In the genomic region with DNA sequence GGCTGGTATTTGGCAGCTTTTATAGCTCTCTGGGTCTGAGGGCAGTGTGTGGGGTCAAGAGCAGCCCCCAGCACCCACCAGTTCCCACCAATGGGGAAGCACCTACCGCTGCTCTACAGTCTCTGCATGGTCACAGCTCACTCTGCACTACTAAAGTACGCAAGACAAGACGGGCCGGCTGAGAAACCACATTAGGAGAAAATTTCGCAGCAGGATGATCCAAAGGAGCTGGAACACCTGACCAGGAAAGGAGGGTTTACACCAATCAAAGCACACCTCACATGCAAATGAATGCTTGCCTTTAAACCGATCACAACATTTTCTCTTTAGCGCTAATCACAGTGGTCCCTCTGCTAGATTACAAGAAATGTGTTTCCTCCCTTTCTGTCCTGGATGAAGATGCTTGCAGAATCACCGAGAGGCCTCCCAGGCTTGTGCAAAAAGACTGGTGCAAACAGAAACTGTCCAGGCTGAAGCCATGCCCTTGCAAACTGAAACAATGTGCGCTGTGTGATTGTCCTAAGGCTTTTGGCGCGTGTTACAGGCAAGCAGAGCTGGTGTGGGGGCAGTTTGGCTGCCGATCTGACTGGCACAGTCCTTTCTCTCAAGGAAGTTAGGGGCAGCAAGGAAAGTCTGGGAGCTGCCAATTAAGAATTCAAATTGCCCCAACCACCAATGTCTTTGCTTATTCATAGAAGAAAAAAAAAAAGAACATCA, we compare ENCODE assay signal across 9 mouse cellular contexts. TPM values are rescaled to one million over a fixed set of nuclear protein-coding genes. Genes with fewer than 3 reads are reported as not detected.
DNase-seq lines count a peak whose midpoint lies in the region; ATAC-seq and TF ChIP-seq lines count a peak whose summit lies in the region.
"Had no signal": no experiment of that assay in that cellular context is flagged by ENCODE, and none has a peak within 500 bp of the region (broad histone marks: within the 10 kb centered on the region; RNA-seq: fewer than 3 reads in every experiment).

No protein-coding gene starts in this region.

- peak overlapping the region; percentile 64 for H3K4me2 ChIP-seq in heart, embryonic 14.5 days (ENCODE audit: low read length)
- 0 out of 2 replicates have a peak overlapping the region, but pooled peaks have one; percentile 22 for H3K4me2 ChIP-seq in lung, postnatal 0 days (replicated peaks; ENCODE audit: low read depth, low read length)

- peaks cover 31% of the 10 kb centered on the region; the same call in 1 of the 2 replicates for H3K27me3 ChIP-seq in heart, embryonic 14.5 days (ENCODE audit: control insufficient read depth, insufficient read depth, low read length)
- H3K27me3 ChIP-seq in lung, postnatal 0 days (replicated peaks; ENCODE audit: insufficient read depth, low read length) = peaks cover 17% of the 10 kb centered on the region; the same call in 1 of the 2 replicates

- peak overlapping the region; percentile 60 for H3K9ac ChIP-seq in heart, embryonic 14.5 days (ENCODE audit: low read length)
- no peak overlapping the region for H3K9ac ChIP-seq in lung, postnatal 0 days (replicated peaks; ENCODE audit: low read depth)

- H3K4me3 ChIP-seq in heart, embryonic 14.5 days (ENCODE audit: control insufficient read depth in 1 of 2, insufficient read depth in 1 of 2, low read depth in 1 of 2, low read length in 2 of 2) = peak overlapping the region; percentile 30 to 39
- H3K4me3 ChIP-seq in lung, postnatal 0 days (ENCODE audit: low read depth, low read length) = no peak overlapping the region

- no peaks in the 10 kb centered on the region for H3K36me3 ChIP-seq in heart, embryonic 14.5 days (ENCODE audit: control insufficient read depth, insufficient read depth, low read length)
- H3K36me3 ChIP-seq in lung, postnatal 0 days (ENCODE audit: insufficient read depth, low read length) = no peaks in the 10 kb centered on the region

- DNase-seq in layer of hippocampus, adult 11-12 months (ENCODE audit: low spot score) = peak; percentile 27
- no peak for DNase-seq in layer of hippocampus, postnatal 25 days (ENCODE audit: extremely low spot score in 1 of 2, low spot score in 1 of 2)
- DNase-seq in brain, adult 2 months (ENCODE audit: low read depth, low spot score) = peak; percentile 75
- no peak for DNase-seq in lung, postnatal 0 days (ENCODE audit: low spot score)
- DNase-seq in gastrocnemius, adult 18-20 months (ENCODE audit: low spot score) = no peak
- DNase-seq in adrenal gland, adult 2 months = no peak

- TF ChIP-seq EP300 in lung, postnatal 0 days (IDR thresholded peaks at IDR 0.05) = no peak

- H3K4me1 ChIP-seq in heart, embryonic 14.5 days (ENCODE audit: control insufficient read depth in 2 of 2, insufficient read depth in 2 of 2, low read length in 2 of 2) = peaks cover 10 to 12% of the 10 kb centered on the region in 2 experiments
- peaks cover 3% of the 10 kb centered on the region; the same call in 1 of the 2 replicates for H3K4me1 ChIP-seq in lung, postnatal 0 days (ENCODE audit: insufficient read depth, low read depth, low read length)

- 11% methylated on average over 12 of the region's 12 CpGs for WGBS in heart, embryonic 14.5 days
- 21% methylated on average over 12 of the region's 12 CpGs for WGBS in lung, postnatal 0 days

- H3K27ac ChIP-seq in heart, embryonic 14.5 days (replicated peaks in 1 of 2; ENCODE audit: control insufficient read depth in 1 of 2, insufficient read depth in 1 of 2, low read depth in 2 of 2, low read length in 2 of 2) = no peak overlapping the region
- H3K27ac ChIP-seq in lung, postnatal 0 days (ENCODE audit: low read length) = no peak overlapping the region

- no peaks in the 10 kb centered on the region for H3K9me3 ChIP-seq in heart, embryonic 14.5 days (ENCODE audit: control insufficient read depth, low read length)
- no peaks in the 10 kb centered on the region for H3K9me3 ChIP-seq in lung, postnatal 0 days (ENCODE audit: low read length)

- no peak for ATAC-seq in heart, embryonic 14.5 days (ENCODE audit: insufficient number of reproducible peaks, insufficient read depth, low FRiP score, low read depth)
- ATAC-seq in lung, postnatal 0 days = no peak
- ATAC-seq in activated CD4-positive, CD25-positive, alpha-beta regulatory T cell, adult 4 months = no peak

- no peak for TF ChIP-seq CTCF in lung, postnatal 0 days (IDR thresholded peaks at IDR 0.05)

RNA-seq across cellular contexts. Expression of a gene that starts 21.9 kb away (rescaled TPM):
- 1 to 10 TPM; 5.5 to 7.6 TPM for total RNA-seq in layer of hippocampus, postnatal 25 days (2021)
- 13.8 and 14.0 TPM in 2 replicates for polyA plus RNA-seq in heart, embryonic 14.5 days (2014; fragmentation: Nextera tagmentation; extraction: Ambion mirVana)
- polyA plus RNA-seq in lung, postnatal 0 days (2015; fragmentation: Nextera tagmentation; extraction: Ambion mirVana) = 10.5 and 11.5 TPM in 2 replicates
- polyA plus RNA-seq in activated CD4-positive, CD25-positive, alpha-beta regulatory T cell, adult 4 months (2017; shearing (Covaris generic)) = 1 to 10 TPM; 4.3 to 4.9 TPM
- total RNA-seq in gastrocnemius, adult 18-20 months (2021) = 1 to 10 TPM; 2.1 to 2.8 TPM
- total RNA-seq in adrenal gland, adult 2 months (2021) = 10 to 100 TPM; 11.0 to 11.6 TPM
- polyA plus RNA-seq in adrenal gland, adult 2 months (2012; rRNA removed) = 25.5 and 28.1 TPM in 2 replicates

RNA-seq across cellular contexts. Expression of a gene that starts 57.1 kb away (rescaled TPM):
- total RNA-seq in layer of hippocampus, postnatal 25 days (2021) = 10 to 100 TPM; 30.2 to 35.1 TPM
- 7.0 and 8.9 TPM in 2 replicates for polyA plus RNA-seq in heart, embryonic 14.5 days (2014; fragmentation: Nextera tagmentation; extraction: Ambion mirVana)
- 5.0 and 5.5 TPM in 2 replicates for polyA plus RNA-seq in lung, postnatal 0 days (2015; fragmentation: Nextera tagmentation; extraction: Ambion mirVana)
- polyA plus RNA-seq in activated CD4-positive, CD25-positive, alpha-beta regulatory T cell, adult 4 months (2017; shearing (Covaris generic)) = not detected
- total RNA-seq in gastrocnemius, adult 18-20 months (2021) = 1 to 10 TPM; 2.5 to 2.9 TPM
- total RNA-seq in adrenal gland, adult 2 months (2021) = 10 to 100 TPM in 1 of 2 experiments, 1 to 10 TPM in 1; 6.6 to 12.4 TPM
- polyA plus RNA-seq in adrenal gland, adult 2 months (2012; rRNA removed) = 25.1 and 25.4 TPM in 2 replicates

RNA-seq across cellular contexts. Expression of a gene that starts 58.5 kb away (rescaled TPM):
- not detected for total RNA-seq in layer of hippocampus, postnatal 25 days (2021)
- not detected in 2 replicates for polyA plus RNA-seq in heart, embryonic 14.5 days (2014; fragmentation: Nextera tagmentation; extraction: Ambion mirVana)
- polyA plus RNA-seq in lung, postnatal 0 days (2015; fragmentation: Nextera tagmentation; extraction: Ambion mirVana) = not detected in 2 replicates
- 1 to 10 TPM; 1.3 to 3.4 TPM for polyA plus RNA-seq in activated CD4-positive, CD25-positive, alpha-beta regulatory T cell, adult 4 months (2017; shearing (Covaris generic))
- not detected for total RNA-seq in gastrocnemius, adult 18-20 months (2021)
- total RNA-seq in adrenal gland, adult 2 months (2021) = not detected
- 0.04 TPM in 1 of 2 replicates, not detected in the other for polyA plus RNA-seq in adrenal gland, adult 2 months (2012; rRNA removed)
- total RNA-seq: left cerebral cortex, postnatal 36 days had no signal

Comparison
In these comparisons a context has a peak if more than half of its experiments do, and no peak if none do; other contexts are left out.
1. DNase-seq: peak in layer of hippocampus, adult 11-12 months (single experiment) and brain, adult 2 months (single experiment); none in layer of hippocampus, postnatal 25 days (0 of 2), lung, postnatal 0 days (single experiment), gastrocnemius, adult 18-20 months (single experiment) and adrenal gland, adult 2 months (single experiment).